Mouse (Mus musculus) adrenal gland, postnatal 14 days (tissue): ENCODE results near the gene Stk17b. TPM values are rescaled to one million over a fixed set of nuclear protein-coding genes. Genes with fewer than 3 reads are reported as not detected.
"Not testable (repeated sequence)": the region's sequence is repeated elsewhere in the genome, so short reads cannot be mapped to it uniquely, and the experiment has no call there.

Experiments used
- DNase-seq: peaks from one replicate; pipeline ENCODE4 v3.0.0; 2021; ENCODE audit warnings: mixed read lengths
- total RNA-seq: library from RNA; stranded (reverse); gene quantifications from 2 replicates; pipeline ENCODE4 v1.2.3, GENCODE M21; 2021

The Stk17b gene
- total RNA-seq, 1 experiment from 2014 or later, result 17.3 TPM

GRCm38 (mm10) chr1:53782079-53782478 lies 2.9 kb downstream of the Stk17b start:
- DNase-seq, result no peak

GRCm38 (mm10) chr1:53781311-53781710 lies 3.7 kb downstream of the Stk17b start:
- DNase-seq, result no peak

- DNase-seq, result no peak
These were observed 8.7 kb downstream of the Stk17b start for GRCm38 (mm10) chr1:53776176-53776905.

- no peak for DNase-seq
These were observed 9.5 kb downstream of the Stk17b start for GRCm38 (mm10) chr1:53775545-53775944.

GRCm38 (mm10) chr1:53775036-53775435 lies 10.0 kb downstream of the Stk17b start:
- no peak for DNase-seq

GRCm38 (mm10) chr1:53774571-53774970 lies 10.5 kb downstream of the Stk17b start:
- DNase-seq, result no peak

GRCm38 (mm10) chr1:53773994-53774393 lies 11.0 kb downstream of the Stk17b start:
- DNase-seq, result peak; percentile 27

GRCm38 (mm10) chr1:53772967-53773366 lies 12.1 kb downstream of the Stk17b start:
- no peak for DNase-seq

- DNase-seq, result no peak
These were observed 13.5 kb downstream of the Stk17b start for GRCm38 (mm10) chr1:53771476-53771875.

- DNase-seq, result no peak
These were observed 18.9 kb downstream of the Stk17b start for GRCm38 (mm10) chr1:53766112-53766511.

GRCm38 (mm10) chr1:53757316-53757715 lies 27.7 kb downstream of the Stk17b start:
- no peak for DNase-seq

- DNase-seq, result not testable (repeated sequence)
These were observed 31.5 kb downstream of the Stk17b start for GRCm38 (mm10) chr1:53753501-53753900.

GRCm38 (mm10) chr1:53751144-53751543 lies 33.9 kb downstream of the Stk17b start:
- DNase-seq, result no peak

GRCm38 (mm10) chr1:53750697-53751096 lies 34.3 kb downstream of the Stk17b start:
- DNase-seq, result not testable (repeated sequence)

GRCm38 (mm10) chr1:53749881-53750385 lies 35.1 kb downstream of the Stk17b start:
- DNase-seq, result not testable (repeated sequence)

- DNase-seq, result peak; percentile 12
These were observed 36.5 kb downstream of the Stk17b start for GRCm38 (mm10) chr1:53748571-53748970.

- no peak for DNase-seq
These were observed 39.0 kb downstream of the Stk17b start for GRCm38 (mm10) chr1:53746001-53746400.

- DNase-seq, result no peak
These were observed 43.1 kb downstream of the Stk17b start for GRCm38 (mm10) chr1:53741742-53742458.

- no peak for DNase-seq
These were observed 44.2 kb downstream of the Stk17b start for GRCm38 (mm10) chr1:53740777-53741336.

- DNase-seq, result not testable (repeated sequence)
These were observed 44.8 kb downstream of the Stk17b start for GRCm38 (mm10) chr1:53740077-53740776.

GRCm38 (mm10) chr1:53736583-53736982 lies 48.4 kb downstream of the Stk17b start:
- no peak for DNase-seq

GRCm38 (mm10) chr1:53728489-53729225 lies 56.4 kb downstream of the Stk17b start:
- no peak for DNase-seq
